Mouse (Mus musculus) MEL (cell line): ENCODE measurements around the gene Slc2a10.

Experiments used
- CHD1 ChIP-seq: IDR thresholded peaks from 2 replicates; pipeline ENCODE4 v1.6.1; 2012; ENCODE audit warnings: low read depth, mild to moderate bottlenecking, inconsistent platforms, low read length, improper control_type of control experiment
- CTCF ChIP-seq, 3 experiments: IDR thresholded peaks in 2 of 3; conservative IDR thresholded peaks in 1 of 3; 2 replicates each; pipeline ENCODE4 v1.5.1; 2011 to 2012; ENCODE audit warnings: low read length in 3 of 3, low read depth in 2 of 3, mild to moderate bottlenecking in 2 of 3, improper control_type of control experiment in 1 of 3, inconsistent platforms in 1 of 3, mixed read lengths in 1 of 3, moderate library complexity in 1 of 3; ENCODE audit not compliant: control insufficient read depth in 1 of 3, insufficient read depth in 1 of 3, poor library complexity in 1 of 3, severe bottlenecking in 1 of 3
- UBTF ChIP-seq: IDR thresholded peaks from 2 replicates; pipeline ENCODE4 v1.6.1; 2012; ENCODE audit warnings: low read depth, mild to moderate bottlenecking, inconsistent platforms, low read length, improper control_type of control experiment, moderate library complexity, borderline replicate concordance; ENCODE audit not compliant: insufficient read depth
- ZC3H11A ChIP-seq: IDR thresholded peaks from 2 replicates; pipeline ENCODE4 v1.6.1; 2012; ENCODE audit warnings: low read depth, mild to moderate bottlenecking, inconsistent platforms, low read length, improper control_type of control experiment

DNA sequence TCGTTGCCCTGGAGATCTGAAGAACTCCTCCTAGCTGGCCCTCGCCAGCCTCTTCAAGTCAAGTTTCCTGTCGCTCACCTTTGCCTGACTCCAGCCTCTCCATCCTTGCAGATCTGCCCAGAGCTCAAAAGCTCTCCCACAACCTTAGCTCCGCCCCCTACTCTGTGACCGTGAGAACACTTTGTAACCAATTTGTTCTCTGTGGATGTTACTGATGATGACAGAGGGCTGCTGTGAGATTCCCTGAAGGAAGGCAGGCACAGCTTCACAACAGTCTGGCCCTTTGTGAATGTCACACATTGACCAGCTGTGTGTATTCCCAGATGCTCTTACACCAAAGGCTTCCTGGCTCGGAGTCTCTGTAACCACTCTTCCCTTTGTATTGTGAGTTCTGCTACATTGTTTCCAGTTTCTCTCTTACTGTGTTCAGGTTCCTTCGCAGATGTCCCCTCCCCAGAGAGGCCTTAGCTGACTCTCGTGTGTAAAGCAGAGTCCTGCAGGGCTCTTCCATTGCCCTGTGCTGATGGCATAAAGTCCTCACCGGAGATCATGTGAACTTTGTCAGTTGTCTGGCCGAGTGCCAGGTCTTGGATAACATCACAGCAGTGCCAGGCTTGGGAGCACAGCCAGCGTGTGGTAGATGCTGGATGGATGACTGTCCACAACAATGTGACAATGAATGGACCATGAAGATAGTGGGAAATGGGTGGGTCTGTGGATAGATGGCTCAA lies 9.4 kb downstream of the Slc2a10 start:
- TF ChIP-seq CHD1 (no peak), UBTF (no peak), ZC3H11A (no peak), CTCF (IDR thresholded peaks at IDR 0.05 in 2 of 3, conservative IDR thresholded peaks at IDR 0.05 in 1 of 3; ENCODE audit: control insufficient read depth in 1 of 3, insufficient read depth in 1 of 3, low read depth in 2 of 3, low read length in 3 of 3, poor library complexity in 1 of 3, severe bottlenecking in 1 of 3) (no peak)
